Mouse (Mus musculus) stomach, embryonic 15.5 days (tissue): ENCODE data around the gene Fzd10. TPM values are rescaled to one million over a fixed set of nuclear protein-coding genes. Genes with fewer than 3 reads are reported as not detected.

ENCODE experiments used
- ATAC-seq: fragments of 200-750 bp; cut with Nextera tagmentation; 2 replicates; pipeline ENCODE4 v1.8.0; 2017; ENCODE audit warnings: low read depth, moderate number of reproducible peaks, moderate TSS enrichment; ENCODE audit not compliant: insufficient read depth, low FRiP score
- H3K27ac ChIP-seq: fragments of 300-500 bp; sonication (generic); 2 replicates; pipeline ENCODE4 v1.5.1; 2015; ENCODE audit warnings: mild to moderate bottlenecking, inconsistent platforms
- H3K27me3 ChIP-seq: fragments of 300-500 bp; sonication (generic); replicated peaks from 2 replicates; pipeline ENCODE4 v1.6.1; 2015; ENCODE audit warnings: inconsistent platforms
- H3K36me3 ChIP-seq: fragments of 300-500 bp; sonication (generic); 2 replicates; pipeline ENCODE4 v1.6.1; 2015; ENCODE audit warnings: inconsistent platforms
- H3K4me1 ChIP-seq: fragments of 300-500 bp; sonication (generic); 2 replicates; pipeline ENCODE4 v1.6.1; 2015; ENCODE audit warnings: inconsistent platforms
- H3K4me2 ChIP-seq: fragments of 300-500 bp; sonication (generic); 2 replicates; pipeline ENCODE4 v1.6.1; 2015; ENCODE audit warnings: mild to moderate bottlenecking, inconsistent platforms
- H3K4me3 ChIP-seq: fragments of 300-500 bp; sonication (generic); replicated peaks from 2 replicates; pipeline ENCODE4 v1.5.1; 2015; ENCODE audit warnings: inconsistent platforms
- H3K9ac ChIP-seq: fragments of 300-500 bp; sonication (generic); 2 replicates; pipeline ENCODE4 v1.6.1; 2015; ENCODE audit warnings: inconsistent platforms
- H3K9me3 ChIP-seq: fragments of 300-500 bp; sonication (generic); 2 replicates; pipeline ENCODE4 v1.6.1; 2016; ENCODE audit warnings: inconsistent platforms
- WGBS: fragments of 180-500 bp; shearing (Covaris S2); methylation state at CpG from one replicate; pipeline ENCODE4 v1.1.7; 2015; 5-methylcytosine and 5-hydroxymethylcytosine counted together
- polyA plus RNA-seq: library from polyadenylated mRNA; unstranded; fragments of >200 nt; fragmentation: Nextera tagmentation; extraction: Ambion mirVana; gene quantifications from 2 replicates; pipeline ENCODE4 v1.2.1, GENCODE M21; 2015

The Fzd10 gene
- polyA plus RNA-seq, 1 experiment from 2014 or later = 1.8 TPM

DNA sequence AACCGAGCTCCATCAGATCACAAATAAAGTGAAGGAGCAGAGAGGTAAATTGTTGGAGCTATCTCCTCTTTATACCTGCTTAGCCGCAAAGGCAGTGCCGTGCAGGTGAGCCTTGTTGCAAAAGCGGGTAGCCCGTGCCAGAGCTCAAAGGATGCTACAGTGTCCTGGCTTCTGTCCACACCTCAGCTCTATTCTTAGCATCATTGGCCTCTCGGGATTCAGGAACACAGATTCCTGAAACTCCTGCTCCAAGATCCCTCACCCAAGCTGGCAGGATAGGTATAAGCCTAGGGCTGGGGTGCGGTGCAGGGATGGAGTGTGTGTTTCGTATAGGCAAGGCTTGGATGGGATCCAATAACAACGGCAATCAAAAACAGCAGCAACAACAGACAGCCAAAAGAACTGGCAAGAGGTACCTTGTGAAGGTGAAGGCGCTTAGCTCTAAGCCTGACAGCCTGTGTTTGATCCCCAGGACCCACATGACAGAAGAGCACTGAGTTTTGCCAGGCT, 46.6 kb downstream of the Fzd10 start:
- ATAC-seq = no peak
- H3K4me1 ChIP-seq = no peaks in the 10 kb centered on the region
- no peak overlapping the region for H3K4me3 ChIP-seq
- H3K27me3 ChIP-seq = no peaks in the 10 kb centered on the region
- no peak overlapping the region for H3K27ac ChIP-seq
- H3K36me3 ChIP-seq = no peaks in the 10 kb centered on the region
- no peak overlapping the region for H3K4me2 ChIP-seq
- 79% methylated on average over 10 of the region's 10 CpGs for WGBS
- H3K9ac ChIP-seq = no peak overlapping the region
- no peaks in the 10 kb centered on the region for H3K9me3 ChIP-seq

DNA sequence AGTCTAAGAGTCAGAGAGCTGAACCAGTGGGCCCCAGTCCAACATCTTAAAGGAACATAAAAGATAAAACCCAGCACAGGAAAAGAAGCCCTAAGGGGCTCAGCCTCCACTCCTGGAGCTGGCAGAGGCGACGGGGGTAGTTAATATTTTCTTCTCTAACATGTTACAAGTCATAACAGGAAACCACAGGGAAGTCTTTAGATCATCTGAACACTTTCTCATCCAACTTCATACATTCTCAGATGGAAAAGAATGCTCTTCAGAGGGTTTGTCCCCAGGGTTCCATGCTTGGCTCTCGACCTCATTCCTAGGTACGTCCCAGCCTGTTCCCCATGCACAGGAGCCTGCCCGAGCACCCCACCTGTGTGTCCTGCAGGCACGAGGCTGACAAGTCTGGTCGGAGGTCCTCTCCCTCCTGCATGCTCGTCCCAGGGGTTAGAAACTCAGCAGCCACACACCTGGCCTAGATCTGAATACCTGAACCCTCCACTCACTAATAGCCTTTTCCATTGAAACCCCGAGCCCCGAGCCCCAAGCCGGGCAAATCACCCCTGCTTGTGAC, 48.8 kb downstream of the Fzd10 start:
- Histone ChIP-seq H3K27me3 (no peaks in the 10 kb centered on the region), H3K9me3 (no peaks in the 10 kb centered on the region), H3K36me3 (no peaks in the 10 kb centered on the region), H3K9ac (no peak overlapping the region), H3K4me1 (no peaks in the 10 kb centered on the region), H3K27ac (no peak overlapping the region; the same call in 1 of the 2 replicates), H3K4me3 (no peak overlapping the region), H3K4me2 (no peak overlapping the region)
- WGBS = 64% methylated on average over 11 of the region's 11 CpGs
- no peak for ATAC-seq

Other genes starting within 250 kb of the Fzd10 start
- gene Tmem132d, start 167.8 kb upstream of the Fzd10 start, polyA plus RNA-seq = 0.05 and 0.12 TPM in 2 replicates
- not detected in 2 replicates for gene Piwil1, start 101.7 kb downstream of the Fzd10 start, polyA plus RNA-seq